Mouse (Mus musculus) retina, postnatal 7 days (tissue): ENCODE measurements at regions not wholly inside any gene's neighbourhood (a gene's known extent, or its start where the extent isn't known, plus 50 kb on each side); places are given as distances from the start of the nearest gene placed in this dataset.

Experiments
- DNase-seq: peaks from one replicate; pipeline ENCODE4 v3.0.0-alpha.2; 2012; ENCODE audit warnings: low read depth, low spot score

DNA sequence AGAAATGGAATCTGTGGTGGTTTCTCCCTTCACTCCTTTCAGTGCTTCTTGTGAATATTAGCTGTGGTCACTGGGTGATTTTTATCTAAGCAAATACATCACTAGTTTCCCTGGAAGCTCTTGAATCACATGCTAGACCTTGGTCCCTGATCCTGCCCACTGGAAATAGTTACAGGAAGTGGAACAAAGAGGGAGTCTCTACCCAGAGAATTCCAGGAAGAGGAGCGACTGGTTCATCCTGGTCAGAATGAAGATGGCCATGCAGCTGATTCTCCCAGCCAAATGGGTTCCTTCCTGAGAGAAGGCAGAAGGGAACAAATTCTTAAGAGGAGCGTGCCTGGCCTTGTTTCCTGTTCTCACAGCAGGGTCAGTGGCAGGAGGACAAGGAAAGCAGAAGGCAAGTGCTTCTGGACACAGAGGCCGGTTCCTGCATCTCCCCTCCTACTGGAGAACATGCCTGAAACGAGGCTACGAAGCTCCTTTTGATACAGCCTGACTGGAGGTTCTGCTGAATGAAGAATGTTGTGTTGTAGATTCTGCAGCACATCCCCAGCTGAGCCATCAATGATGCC, 264.8 kb upstream of the Sdk2 start:
- DNase-seq, result no peak

DNA sequence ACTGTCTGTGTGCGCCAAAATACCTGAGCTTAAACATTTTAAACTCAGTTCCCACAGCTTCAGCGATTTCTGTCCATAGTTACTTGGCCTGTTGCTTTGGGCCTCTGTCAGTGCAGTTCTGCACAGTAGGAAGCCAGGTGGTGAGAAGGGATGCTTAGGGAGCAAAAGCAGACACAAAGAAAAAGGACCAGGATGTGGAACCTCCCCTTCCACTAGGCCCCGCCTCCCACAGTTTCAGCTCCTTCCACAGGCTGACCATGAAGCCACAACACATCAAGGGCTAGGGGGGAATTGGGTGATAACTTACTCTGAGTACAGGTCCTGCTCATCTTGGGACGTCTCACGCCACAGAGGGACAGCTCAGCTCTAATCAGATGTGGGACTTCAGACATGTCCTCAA, 263.5 kb upstream of the Sdk2 start:
- DNase-seq, result no peak

DNA sequence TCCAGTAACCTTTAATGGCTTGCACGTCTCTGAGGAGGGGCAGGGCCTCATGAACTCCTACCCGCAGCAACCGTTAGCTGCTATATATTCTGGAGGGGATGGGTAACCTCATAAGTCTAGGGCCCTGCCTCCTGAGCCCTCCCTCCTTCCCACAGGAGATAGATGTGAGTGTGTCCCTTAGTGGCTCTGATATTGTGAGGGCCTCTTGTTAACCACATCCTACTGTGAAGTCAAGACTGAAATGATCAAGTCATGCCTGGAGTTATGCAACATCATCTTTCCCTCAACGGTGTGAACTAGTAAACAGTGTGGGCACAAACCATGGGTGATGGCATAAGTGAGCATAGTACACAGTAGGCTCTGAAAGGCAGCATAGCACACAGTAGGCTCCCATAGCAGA, 255.8 kb upstream of the Sdk2 start:
- DNase-seq, result no peak

DNA sequence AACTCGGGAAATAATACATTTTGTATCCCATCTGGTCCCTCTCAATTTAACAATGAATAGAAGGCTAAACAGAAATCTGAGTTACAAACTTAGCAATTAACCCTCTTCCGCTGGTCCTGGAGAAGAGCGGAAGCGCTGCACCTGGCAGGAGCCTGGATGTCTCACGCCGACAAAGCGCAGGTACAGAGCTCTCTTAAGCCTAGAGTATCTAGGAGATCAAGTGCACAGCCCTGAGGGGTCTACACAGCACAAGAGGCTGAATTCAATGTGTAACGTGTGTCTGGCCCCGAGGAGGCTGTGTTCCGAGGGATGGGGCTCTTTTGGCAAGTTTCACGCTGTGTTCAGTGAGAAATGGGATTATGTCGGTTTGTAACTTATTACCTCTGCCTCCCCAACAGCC, 255.1 kb upstream of the Sdk2 start:
- DNase-seq, result no peak

DNA sequence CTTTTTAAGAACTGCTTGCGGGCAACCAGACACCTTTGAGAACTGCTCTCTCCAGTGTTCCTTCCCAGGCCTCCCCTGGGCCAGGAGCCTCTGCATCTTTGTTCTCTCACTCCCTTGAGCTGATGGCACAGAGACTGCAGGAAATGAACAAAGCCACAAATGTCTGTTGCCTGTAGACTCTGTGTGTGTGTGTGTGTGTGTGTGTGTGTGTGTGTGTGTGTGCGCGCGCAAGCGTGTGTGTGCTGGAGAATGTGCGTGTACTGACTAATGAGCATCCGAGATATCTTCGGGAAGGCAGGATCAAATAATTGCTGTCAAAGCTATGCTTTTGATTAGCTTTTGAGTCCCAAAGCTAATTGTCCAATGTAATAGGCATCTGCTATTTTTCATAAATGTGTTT, 254.7 kb upstream of the Sdk2 start:
- DNase-seq, result no peak

DNA sequence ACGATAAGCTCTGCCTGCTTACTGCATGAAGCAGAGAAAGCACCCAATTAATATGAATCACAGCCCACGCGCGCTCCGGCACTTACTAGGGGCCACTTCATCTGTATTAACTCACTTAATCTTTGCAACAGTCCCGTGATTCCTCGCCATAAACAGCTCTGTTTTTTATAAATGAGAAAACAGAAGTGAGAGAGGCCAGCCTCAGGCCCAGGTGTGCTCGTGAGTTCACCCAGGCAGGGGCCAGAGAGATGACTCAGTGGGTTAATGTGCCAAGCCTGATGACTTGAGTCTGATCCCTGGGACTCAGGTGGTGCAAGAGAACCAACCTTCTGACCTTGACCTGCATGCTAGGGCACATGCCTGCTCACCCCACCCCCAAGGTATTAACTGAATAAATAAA, 248.4 kb upstream of the Sdk2 start:
- no peak for DNase-seq

DNA sequence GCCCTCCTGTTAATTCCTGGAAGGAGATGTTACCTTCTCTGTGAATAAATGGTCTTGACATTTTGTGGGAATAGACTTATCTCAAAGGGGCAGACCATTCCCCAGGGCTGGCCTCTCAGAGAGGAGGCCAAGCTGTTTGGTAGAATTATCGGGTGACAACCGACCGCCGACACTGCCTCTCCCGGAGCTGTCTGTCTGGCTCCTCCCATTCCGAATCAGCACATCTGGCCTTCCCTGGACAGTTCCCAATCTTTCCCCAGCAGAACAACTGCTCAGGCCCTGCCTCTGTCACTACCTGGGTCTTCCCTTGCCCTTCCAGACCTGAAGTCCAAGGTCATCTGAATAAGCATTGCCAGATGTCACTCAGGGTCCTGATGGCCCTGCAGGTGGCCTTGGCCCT, 246.8 kb upstream of the Sdk2 start:
- no peak for DNase-seq

DNA sequence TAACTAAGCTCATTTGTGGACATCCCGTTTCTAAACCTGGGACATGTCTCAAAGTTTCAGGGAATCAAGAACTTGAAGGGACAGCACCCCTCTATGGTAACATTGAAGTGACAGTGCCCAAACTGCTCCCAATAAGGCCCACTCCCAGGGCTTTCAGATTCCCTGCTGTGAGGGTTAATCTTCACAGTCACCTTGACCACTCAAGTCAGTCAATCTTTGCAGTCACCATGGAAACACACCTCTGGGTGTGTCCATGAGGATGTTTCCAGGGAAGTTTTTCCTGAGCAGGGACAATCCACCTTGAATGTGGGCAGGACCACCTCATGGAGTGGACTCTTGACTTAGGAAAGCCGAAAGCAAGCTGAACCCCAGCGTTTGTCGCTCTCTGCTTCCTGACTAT, 244.8 kb upstream of the Sdk2 start:
- DNase-seq, result no peak

DNA sequence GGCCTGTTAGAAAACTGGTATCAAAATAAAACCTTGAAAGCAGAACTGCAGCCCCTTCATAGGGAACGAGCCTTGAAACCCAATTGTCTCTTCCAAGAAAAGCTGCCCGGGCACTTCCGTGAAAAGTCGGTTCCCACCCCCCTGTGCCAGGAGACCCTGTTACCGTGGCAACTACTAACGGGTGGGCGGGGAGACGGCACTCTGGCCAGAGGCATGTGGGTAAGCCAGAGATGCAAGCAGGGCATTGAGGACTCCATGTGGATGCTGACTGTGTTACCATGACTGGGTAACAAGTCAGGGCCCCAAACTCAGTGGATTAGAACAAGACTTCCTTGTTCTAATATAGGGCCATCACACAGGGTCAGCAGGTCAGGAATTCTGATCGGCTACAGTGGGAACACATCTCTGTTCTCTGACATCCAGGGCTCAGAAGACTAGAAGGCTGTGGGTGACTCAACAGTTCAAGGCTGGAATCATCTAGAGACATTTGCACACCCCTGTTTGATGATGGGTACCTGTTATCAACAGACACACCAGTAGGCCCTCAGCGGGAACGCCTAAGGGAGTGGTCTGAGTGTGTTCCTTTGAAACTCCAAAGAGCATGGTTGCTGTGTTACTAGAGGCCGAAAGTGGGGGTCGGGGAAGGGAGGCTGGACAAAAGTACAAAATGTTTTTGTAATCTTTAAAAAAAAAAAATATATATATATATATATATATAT, 236.9 kb upstream of the Sdk2 start:
- no peak for DNase-seq

DNA sequence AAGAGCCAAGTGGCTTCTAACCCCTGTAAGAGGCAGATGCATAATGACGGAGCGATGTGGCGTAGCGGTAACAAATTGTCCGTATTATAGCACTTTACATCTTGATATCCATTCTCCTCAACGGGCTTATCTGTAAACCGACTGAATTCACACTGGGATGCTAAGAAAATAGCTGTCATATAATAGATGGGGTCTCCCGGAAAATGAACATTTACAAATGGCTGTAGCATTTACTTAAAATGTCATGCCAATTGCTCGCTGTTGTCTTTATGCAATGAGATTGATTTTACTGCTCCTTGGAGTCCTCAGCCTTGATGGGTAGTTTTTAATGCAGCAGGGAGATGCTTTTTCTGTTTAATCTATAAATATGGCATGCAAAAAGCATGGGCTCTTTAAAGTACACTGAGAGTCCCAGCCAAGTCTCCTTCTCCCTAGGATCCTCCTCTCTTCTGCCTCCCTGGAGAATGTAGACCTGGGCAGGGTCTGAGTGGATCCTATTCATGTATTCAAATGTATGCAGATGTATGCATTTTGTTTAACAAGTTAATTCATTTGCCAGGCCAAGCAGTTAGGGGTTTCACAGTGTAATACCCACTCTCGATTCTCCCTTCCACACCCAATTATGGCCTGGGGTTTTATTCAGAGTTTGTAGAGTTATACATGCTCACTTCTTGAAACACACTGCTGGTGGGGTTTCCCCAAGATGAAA, 233.9 kb upstream of the Sdk2 start:
- DNase-seq, result no peak

DNA sequence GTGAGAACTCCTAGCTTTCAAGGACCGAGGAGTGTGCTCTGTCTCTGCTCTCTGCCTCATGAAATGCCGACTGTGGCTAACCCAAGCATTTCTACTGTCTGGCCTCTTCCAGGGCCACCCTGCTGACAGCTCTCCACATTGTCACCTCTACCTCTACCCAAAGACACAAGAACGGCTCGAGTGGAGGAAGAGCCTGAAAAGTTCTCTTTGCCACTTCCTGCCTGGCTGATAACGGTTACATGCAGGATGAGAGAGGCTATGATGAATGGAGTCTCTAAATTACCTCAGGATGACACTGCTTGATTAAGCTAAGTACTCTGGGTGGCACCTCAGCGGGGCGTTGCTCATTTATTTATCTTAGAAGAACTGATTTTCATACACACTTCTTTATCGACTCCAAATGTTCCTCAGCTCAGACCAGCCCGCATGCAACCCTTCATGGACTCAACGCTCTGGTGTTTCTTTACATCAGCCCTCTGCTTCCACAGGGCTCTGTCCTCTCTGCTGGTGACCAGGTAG, 230.0 kb upstream of the Sdk2 start:
- no peak for DNase-seq

DNA sequence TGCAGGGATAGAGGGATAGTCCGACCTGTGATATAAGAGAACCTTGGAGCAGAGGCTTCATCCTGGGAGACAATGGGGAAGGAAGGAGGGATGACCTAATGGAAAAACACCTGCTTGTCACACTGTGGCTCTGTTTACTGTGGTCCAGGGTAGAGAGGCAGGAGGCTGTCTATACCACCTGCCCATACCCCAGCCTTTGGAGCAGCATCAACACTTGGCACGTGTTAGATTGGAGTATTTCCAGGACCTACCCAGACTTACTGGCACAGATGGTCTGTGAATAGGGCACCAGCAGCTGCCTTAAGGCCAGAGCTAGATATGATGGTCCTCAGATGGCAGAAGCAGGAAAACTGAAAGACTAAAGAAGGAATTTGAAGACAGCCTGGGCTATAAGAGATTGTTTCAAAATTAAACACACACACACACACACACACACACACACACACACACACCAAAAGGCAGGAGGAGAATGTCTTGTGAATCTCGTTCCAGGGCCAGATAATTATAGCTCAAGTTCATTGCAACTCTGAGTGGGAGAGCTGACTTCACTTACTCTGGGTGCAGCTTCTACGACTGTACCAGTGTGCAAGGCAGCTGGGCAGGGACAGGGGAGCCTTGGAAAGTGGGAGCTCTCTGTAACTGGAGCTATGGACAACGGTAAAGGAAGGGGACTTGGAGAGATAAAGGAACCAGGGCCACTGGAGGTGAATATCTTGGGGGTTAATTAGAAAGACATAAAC, 227.8 kb upstream of the Sdk2 start:
- DNase-seq, result no peak

DNA sequence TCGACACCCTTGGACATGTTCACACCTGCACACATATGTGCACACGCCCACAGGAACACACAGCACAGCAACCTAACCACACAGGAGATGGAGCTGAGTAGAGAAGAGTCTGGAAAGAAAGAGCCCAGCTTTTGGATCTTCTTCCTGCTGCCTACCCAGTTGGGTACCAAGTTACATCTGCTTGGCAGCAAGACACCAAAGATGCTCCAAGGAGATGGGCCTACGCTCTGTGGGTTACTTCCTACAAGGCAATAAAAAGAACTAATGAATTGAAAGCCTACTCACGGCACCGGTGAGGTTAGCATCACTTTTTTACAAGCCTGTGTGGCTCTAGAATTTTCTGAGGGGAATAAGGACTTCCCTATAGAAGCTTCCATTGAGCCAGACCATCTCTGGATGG, 224.4 kb upstream of the Sdk2 start:
- no peak for DNase-seq

DNA sequence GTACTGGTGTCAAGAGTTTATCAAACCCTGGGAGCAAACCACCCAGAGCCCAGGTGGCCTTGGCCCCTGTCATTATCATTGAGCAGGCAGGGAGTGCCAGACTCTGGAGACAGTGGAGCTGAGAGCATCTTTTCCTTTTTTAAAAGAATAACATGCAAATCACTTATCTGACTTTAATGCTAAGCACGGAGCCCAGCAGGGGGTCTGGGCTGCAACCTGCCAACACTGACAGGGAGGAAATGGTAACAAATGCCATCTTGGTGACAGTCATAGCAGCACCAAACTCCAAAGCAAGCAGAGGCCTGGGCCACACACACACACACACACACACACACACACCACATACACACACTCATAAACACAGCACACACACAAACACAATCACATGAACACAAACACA, 223.1 kb upstream of the Sdk2 start:
- no peak for DNase-seq

DNA sequence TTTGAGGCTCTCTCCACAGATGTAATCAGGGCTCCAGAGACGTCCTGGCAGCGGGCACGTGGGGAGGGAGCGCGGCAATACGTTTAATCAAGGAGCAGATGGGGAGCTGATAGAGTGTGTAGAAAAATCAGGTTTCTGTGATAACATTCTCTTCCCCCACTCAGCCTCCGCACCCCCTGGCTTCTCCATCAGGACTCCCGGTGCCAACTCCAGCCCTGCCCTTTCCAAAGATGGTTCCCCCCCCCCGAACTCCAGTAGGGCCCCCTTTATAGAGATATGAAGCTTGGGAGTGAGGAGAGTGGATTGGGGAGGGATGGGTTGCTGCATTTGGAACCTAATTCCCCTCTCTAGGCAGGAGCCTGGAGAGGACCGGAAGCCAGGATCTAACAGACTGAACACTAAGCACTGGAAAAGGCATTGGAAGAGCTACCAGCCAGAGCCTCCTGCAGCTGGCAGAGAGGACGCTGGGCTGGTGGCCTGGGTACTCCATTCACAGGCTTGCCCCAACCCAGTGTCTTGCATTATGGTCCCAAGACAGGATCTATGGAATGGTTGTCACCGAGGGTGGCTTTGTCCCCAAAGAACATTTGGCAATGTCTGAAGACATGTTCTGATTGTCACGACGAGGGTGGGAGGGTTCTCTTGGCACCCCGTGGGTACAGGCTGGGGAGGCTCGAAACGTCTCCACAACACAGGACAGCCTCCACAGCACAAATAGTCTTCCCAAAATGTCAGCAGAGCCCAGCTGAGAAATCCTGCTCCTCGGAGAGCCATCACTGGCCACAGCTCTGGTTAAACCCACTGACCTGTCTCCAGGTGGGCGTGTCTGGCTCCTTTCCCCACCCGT, 218.2 kb upstream of the Sdk2 start:
- no peak for DNase-seq

DNA sequence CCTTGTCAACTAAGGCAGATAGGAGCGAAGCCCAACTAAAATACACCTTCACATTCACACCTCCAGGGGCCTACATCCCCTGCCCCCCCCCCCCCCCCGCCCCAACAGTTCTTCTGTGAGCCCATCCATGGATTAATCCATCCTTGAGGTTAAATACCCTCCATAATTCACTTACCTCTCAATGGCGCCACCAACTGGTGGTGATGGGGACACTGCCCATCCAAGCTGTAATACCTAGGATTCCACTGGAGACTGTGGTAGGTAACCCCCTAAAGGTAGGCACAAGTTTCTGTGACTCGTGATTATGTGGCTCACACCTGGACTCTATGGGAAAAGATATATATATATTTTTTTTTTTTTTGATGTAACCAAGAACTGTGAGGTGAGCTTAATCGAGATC, 216.4 kb upstream of the Sdk2 start:
- peak; percentile 33 for DNase-seq

DNA sequence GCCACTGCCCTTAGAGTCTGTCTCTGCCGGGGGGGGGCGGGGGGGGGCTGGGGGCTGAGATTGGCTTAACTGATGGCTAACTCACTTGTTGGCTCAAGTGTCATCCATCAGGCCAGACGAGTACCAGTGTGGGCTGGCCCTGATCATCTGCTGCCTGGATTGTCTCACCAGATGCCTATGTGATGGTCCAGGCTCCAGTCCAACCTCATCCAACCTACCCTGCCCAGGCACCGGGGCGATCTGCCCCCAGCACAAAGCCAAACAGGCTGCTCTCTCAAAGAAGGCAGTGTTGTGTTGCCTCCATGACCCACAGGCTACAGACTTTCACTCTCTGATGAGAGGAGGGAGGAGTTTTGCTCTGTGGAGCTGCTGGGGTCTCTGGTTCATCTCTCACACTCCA, 215.7 kb upstream of the Sdk2 start:
- DNase-seq, result no peak

DNA sequence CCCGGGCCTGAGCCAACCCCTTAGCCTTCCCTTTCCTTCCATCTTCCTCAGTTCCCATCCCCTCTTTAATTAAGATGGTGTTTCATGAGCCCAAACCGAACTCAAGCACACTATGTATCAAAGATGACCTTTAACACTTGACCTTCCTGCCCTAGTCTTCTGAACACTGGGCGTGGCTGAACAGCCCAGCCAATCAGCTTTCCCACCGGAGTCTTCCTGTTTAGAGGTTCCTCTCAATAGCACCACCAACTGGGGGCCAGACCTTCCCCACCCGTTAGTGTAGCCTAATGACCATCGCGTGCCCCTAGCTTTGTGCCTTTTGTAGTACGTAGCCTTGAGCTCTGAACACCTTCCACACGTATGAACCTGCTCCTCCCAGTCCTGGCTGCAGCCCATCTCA, 215.0 kb upstream of the Sdk2 start:
- no peak for DNase-seq

DNA sequence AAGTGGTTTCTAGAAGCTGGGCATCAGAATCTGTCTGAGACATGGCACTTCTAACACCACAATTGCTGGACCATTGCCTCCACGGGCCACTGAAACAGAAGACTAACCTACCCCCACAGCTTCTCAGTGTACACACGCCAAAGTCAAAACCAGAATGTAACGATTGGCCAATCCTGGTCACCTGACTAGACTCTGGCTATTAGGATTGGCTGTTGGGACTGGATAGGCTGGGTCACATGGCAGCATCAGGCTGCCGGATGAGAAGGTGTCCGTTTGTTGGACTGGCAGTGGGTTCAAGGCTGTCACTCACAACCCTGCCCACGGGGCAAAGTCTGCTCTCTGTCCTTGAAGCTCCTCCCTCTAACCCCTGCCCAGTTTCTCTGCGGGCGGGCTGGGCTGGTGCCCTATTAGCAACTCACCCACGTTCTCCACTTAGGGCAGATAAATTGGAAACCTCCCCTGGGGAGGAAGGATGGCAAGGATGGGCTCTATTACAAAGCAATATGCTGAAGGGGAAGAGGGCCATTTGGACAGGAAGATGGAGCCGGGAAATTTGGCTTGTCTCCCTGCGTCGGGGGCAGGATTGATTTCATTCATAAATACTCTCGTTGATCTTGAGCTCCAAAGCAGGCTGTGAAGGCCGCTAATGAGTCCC, 214.3 kb upstream of the Sdk2 start:
- no peak for DNase-seq

DNA sequence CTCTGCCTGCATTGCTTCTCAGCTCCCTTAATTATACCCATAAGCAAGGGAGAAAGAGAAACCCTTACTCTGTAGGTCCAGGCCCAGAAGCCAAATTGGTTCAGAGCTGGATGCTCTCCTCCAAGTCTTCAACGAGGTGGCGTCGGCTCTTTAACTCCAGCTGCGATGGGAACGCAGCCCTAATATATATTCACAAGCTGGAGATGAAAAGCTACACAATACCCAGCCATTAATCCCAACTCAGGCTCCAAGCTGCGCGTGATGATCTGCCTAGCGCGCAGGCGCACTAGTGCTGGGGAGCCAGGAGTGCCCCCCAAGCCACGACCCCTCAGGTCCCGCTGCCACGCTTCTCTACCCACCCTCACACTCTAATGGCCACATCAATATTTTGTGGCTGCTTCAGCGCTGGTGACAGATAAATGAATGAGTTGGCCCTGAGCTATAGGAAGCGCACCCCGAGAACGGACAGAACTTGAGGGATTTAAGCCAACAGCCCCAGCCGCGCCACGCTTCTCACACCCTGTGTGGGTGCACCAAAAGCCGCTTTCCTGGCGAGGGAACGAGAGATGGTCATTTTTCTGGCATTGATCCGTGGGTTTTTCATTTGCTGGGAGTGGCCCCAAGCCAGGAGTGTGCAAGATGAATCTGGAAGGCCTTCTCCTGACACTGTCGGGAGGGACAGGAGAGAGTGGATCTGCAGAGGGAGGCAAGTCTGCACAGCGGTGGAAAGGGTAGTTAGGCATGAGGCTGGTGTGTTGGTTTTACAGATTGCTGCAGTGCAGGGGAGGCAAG, 210.9 kb upstream of the Sdk2 start:
- DNase-seq, result no peak
